Mouse (Mus musculus) E14TG2a.4 (cell line): ENCODE results near the gene Gimap1.
A peak's percentile ranks its signal among the peaks of the same experiment; 100 is the strongest.

Source experiments
- H3K27me3 ChIP-seq: 2 replicates; pipeline ENCODE4 v1.6.1; 2014; ENCODE audit warnings: low read length, control low read depth; ENCODE audit not compliant: insufficient read depth
- H3K36me3 ChIP-seq: 2 replicates; pipeline ENCODE4 v1.6.1; 2014; ENCODE audit warnings: low read length, control low read depth; ENCODE audit not compliant: insufficient read depth
- H3K4me1 ChIP-seq: replicated peaks from 2 replicates; pipeline ENCODE4 v1.6.1; 2014; ENCODE audit warnings: low read depth, low read length, control low read depth
- H3K4me3 ChIP-seq: replicated peaks from 2 replicates; pipeline ENCODE4 v1.5.1; 2014; ENCODE audit warnings: mild to moderate bottlenecking, low read length
- H3K9me3 ChIP-seq: 2 replicates; pipeline ENCODE4 v1.6.1; 2014; ENCODE audit warnings: low read length, control low read depth
- CTCF ChIP-seq: conservative IDR thresholded peaks from 2 replicates; pipeline ENCODE4 v1.5.1; 2014; ENCODE audit warnings: low read length
- NANOG ChIP-seq: IDR thresholded peaks from 2 replicates; pipeline ENCODE4 v1.6.1; 2014; ENCODE audit warnings: borderline replicate concordance, low read length, mixed read lengths
- POU5F1 ChIP-seq: IDR thresholded peaks from 2 replicates; pipeline ENCODE4 v1.6.1; 2014; ENCODE audit warnings: low read length, borderline replicate concordance

Gene Gimap1

GRCm38 (mm10) chr6:48702146-48702545 lies 36.7 kb upstream of the Gimap1 start:
- TF ChIP-seq CTCF, result no peak
- TF ChIP-seq NANOG, result no peak
- TF ChIP-seq POU5F1, result no peak
- Histone ChIP-seq H3K4me3 (no peak overlapping the region), H3K9me3 (no peaks in the 10 kb centered on the region)

GRCm38 (mm10) chr6:48702601-48703000 lies 36.3 kb upstream of the Gimap1 start:
- Histone ChIP-seq H3K27me3 (no peaks in the 10 kb centered on the region), H3K36me3 (no peaks in the 10 kb centered on the region), H3K4me3 (no peak overlapping the region), H3K9me3 (no peaks in the 10 kb centered on the region), H3K4me1 (0 out of 2 replicates have a peak, but pooled peaks cover 5% of the 10 kb centered on the region)
- TF ChIP-seq NANOG (no peak), CTCF (0 out of 2 replicates have a peak, but pooled peaks have one; percentile 9)

More at GRCm38 (mm10) chr6:48702146-48702545, 36.7 kb upstream of the Gimap1 start:
- Histone ChIP-seq H3K4me1 (0 out of 2 replicates have a peak, but pooled peaks cover 5% of the 10 kb centered on the region), H3K36me3 (no peaks in the 10 kb centered on the region), H3K27me3 (no peaks in the 10 kb centered on the region)

GRCm38 (mm10) chr6:48704146-48704545 lies 34.7 kb upstream of the Gimap1 start:
- no peak for TF ChIP-seq CTCF
- no peak for TF ChIP-seq POU5F1
- no peak for TF ChIP-seq NANOG
- Histone ChIP-seq H3K4me3 (no peak overlapping the region), H3K4me1 (0 out of 2 replicates have a peak, but pooled peaks cover 5% of the 10 kb centered on the region), H3K36me3 (no peaks in the 10 kb centered on the region), H3K9me3 (no peaks in the 10 kb centered on the region), H3K27me3 (no peaks in the 10 kb centered on the region)

DNA sequence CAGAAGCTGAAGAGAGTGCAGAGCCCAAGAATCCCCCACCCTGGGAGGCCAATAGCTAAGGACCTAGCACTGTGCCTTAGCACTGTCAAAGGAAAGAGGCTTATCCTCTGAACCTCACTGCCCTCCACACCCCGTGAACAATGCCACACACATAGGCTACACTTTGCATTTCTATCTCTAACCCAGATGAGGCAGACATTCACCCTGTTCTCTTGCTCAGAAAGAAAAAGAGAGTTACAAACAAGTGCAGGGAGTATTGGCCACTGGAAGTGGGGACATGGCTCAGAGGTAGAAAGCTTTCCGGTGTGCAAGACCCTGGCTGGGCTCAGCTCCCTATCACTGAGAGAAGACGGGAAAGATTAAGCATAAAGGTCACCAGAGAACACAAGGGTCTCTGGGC lies 32.7 kb upstream of the Gimap1 start:
- Histone ChIP-seq H3K27me3 (no peaks in the 10 kb centered on the region), H3K4me1 (0 out of 2 replicates have a peak, but pooled peaks cover 5% of the 10 kb centered on the region), H3K4me3 (no peak overlapping the region), H3K9me3 (no peaks in the 10 kb centered on the region), H3K36me3 (no peaks in the 10 kb centered on the region)
- TF ChIP-seq NANOG (no peak), POU5F1 (no peak), CTCF (no peak)

DNA sequence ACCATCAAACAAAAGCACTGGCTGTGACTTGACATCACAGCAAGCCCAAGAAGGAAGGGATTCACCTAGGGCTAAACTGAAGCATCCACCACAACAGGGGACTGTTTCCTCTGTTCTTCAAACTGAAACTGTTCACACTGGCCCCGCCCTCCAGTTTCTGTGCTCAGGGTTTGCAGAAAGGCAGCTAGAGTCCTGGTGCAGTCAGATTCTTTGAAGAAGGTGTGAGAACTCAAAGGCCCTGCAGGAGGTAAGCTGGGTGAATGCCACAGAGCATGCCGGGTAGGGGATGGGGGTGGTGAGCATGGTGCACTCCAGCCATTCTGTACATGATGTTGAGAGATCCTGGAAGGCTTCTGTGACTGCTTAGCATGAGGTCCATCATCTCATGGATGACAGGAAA lies 20.4 kb upstream of the Gimap1 start, which contains the start of the genes Gm28053 and Gimap7:
Gene Gm28053, plus strand, starts transcription at position 153 of the 400 bp plus-strand sequence.
Gene Gimap7, plus strand, starts transcription at position 167 of the 400 bp plus-strand sequence.
- Histone ChIP-seq H3K4me1 (no peaks in the 10 kb centered on the region), H3K9me3 (no peaks in the 10 kb centered on the region; the same call in 1 of the 2 replicates), H3K4me3 (no peak within 1 kb of the TSS), H3K36me3 (no peaks in the 10 kb centered on the region), H3K27me3 (no peaks in the 10 kb centered on the region)
- TF ChIP-seq NANOG, result no peak

- Histone ChIP-seq H3K36me3 (no peaks in the 10 kb centered on the region), H3K4me1 (no peaks in the 10 kb centered on the region), H3K27me3 (no peaks in the 10 kb centered on the region), H3K9me3 (no peaks in the 10 kb centered on the region), H3K4me3 (no peak overlapping the region)
- TF ChIP-seq POU5F1 (no peak), CTCF (no peak), NANOG (no peak)
Observed at GRCm38 (mm10) chr6:48720326-48720725, 18.5 kb upstream of the Gimap1 start.

- Histone ChIP-seq H3K36me3 (no peaks in the 10 kb centered on the region), H3K9me3 (no peaks in the 10 kb centered on the region), H3K4me1 (no peaks in the 10 kb centered on the region), H3K4me3 (no peak overlapping the region), H3K27me3 (no peaks in the 10 kb centered on the region)
- no peak for TF ChIP-seq CTCF
- no peak for TF ChIP-seq POU5F1
- TF ChIP-seq NANOG, result no peak
Observed at GRCm38 (mm10) chr6:48723468-48723867, 15.4 kb upstream of the Gimap1 start.

GRCm38 (mm10) chr6:48725476-48725875 lies 13.4 kb upstream of the Gimap1 start:
- H3K36me3 ChIP-seq, result no peaks in the 10 kb centered on the region
- no peaks in the 10 kb centered on the region for H3K9me3 ChIP-seq
- H3K4me1 ChIP-seq, result no peaks in the 10 kb centered on the region
- no peak for TF ChIP-seq CTCF
- no peak for TF ChIP-seq NANOG
- no peak for TF ChIP-seq POU5F1
- H3K4me3 ChIP-seq, result no peak overlapping the region
- H3K27me3 ChIP-seq, result no peaks in the 10 kb centered on the region

DNA sequence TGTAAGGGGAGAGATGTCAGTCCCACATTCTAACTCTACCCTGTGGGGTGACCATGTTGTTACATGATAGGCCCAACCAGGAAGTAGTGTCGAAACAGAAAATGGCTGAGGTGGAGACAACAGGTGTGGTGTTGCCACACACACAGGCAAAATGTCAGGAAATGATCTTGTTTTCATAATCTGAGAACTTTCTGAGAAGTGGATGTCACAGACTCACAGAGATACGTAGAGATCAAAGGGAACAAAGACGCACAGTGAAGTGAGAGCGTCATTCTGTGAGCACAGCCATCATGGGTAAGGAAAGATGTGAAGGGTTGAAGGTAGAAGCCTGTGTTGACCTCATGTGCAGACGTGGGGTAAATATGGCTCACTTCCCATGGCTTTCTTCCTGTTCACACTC lies 11.1 kb upstream of the Gimap1 start:
- H3K9me3 ChIP-seq, result no peaks in the 10 kb centered on the region
- H3K27me3 ChIP-seq, result no peaks in the 10 kb centered on the region
- no peak overlapping the region for H3K4me3 ChIP-seq
- TF ChIP-seq NANOG, result no peak
- no peak for TF ChIP-seq CTCF
- no peak for TF ChIP-seq POU5F1
- H3K4me1 ChIP-seq, result no peaks in the 10 kb centered on the region
- no peaks in the 10 kb centered on the region for H3K36me3 ChIP-seq
